Mouse (Mus musculus): ENCODE data around the gene Pole.

DNA sequence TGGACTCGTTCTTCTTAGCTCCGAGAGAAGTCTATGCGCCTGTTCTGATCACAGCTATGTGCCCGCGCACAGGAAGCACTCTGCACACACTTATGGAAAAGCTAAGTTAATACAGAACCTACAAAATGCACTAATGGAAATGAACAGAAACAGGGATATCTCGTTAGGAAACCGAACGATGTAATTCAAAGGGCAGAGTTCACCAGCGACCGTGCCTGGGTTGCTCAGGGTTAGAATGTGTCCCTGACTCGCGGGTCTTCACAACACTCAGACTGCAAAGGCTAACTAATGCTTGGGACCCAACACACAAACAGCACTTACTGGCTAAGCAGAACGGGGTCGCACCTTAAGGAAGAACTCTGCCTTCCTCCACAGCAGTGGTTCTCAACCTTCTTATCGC is 950 bp upstream of the Pole start:
- TF ChIP-seq POLR2A (IDR thresholded peaks at IDR 0.05; ENCODE audit: borderline replicate concordance, control insufficient read depth, low read depth, low read length) (no peak), CTCF (IDR thresholded peaks at IDR 0.05; ENCODE audit: control insufficient read depth, insufficient read depth, low read length) (no peak)
